Mouse (Mus musculus) ES-Bruce4 (cell line): ENCODE data around the gene Rccd1. TPM values are rescaled to one million over a fixed set of nuclear protein-coding genes. Genes with fewer than 3 reads are reported as not detected.

ENCODE experiments used
- H3K27ac ChIP-seq: 2 replicates; pipeline ENCODE4 v1.5.1; 2012; ENCODE audit warnings: low read length, inconsistent platforms; ENCODE audit not compliant: insufficient read depth
- H3K27me3 ChIP-seq: 2 replicates; pipeline ENCODE4 v1.6.1; 2012; ENCODE audit warnings: mild to moderate bottlenecking, low read length, inconsistent platforms; ENCODE audit not compliant: control insufficient read depth, poor library complexity, insufficient read depth, severe bottlenecking
- H3K36me3 ChIP-seq: 2 replicates; pipeline ENCODE4 v1.6.1; 2012; ENCODE audit warnings: inconsistent platforms, mild to moderate bottlenecking, low read length, moderate library complexity; ENCODE audit not compliant: control insufficient read depth, poor library complexity, insufficient read depth, severe bottlenecking
- H3K4me1 ChIP-seq: one replicate; pipeline ENCODE4 v1.8.1; 2011; ENCODE audit warnings: low read length; ENCODE audit not compliant: control insufficient read depth, insufficient read depth
- H3K4me3 ChIP-seq: 2 replicates; pipeline ENCODE4 v1.5.1; 2011; ENCODE audit warnings: low read depth, mild to moderate bottlenecking, low read length
- H3K9ac ChIP-seq: 2 replicates; pipeline ENCODE4 v1.6.1; 2012; ENCODE audit warnings: low read depth, mild to moderate bottlenecking, inconsistent platforms; ENCODE audit not compliant: poor library complexity, severe bottlenecking
- H3K9me3 ChIP-seq: replicated peaks from 2 replicates; pipeline ENCODE4 v1.6.1; 2012; ENCODE audit warnings: mild to moderate bottlenecking, low read length, inconsistent platforms; ENCODE audit not compliant: control insufficient read depth, poor library complexity, insufficient read depth, severe bottlenecking
- CTCF ChIP-seq: IDR thresholded peaks from one replicate; pipeline ENCODE4 v1.8.1; 2011; ENCODE audit warnings: low read depth, low read length
- EP300 ChIP-seq: IDR thresholded peaks from 2 replicates; pipeline ENCODE4 v1.6.1; 2011; ENCODE audit warnings: low read depth, low read length; ENCODE audit not compliant: insufficient read depth
- POLR2A ChIP-seq: IDR thresholded peaks from one replicate; pipeline ENCODE4 v1.8.1; 2011; ENCODE audit warnings: low read length; ENCODE audit not compliant: insufficient read depth
- polyA plus RNA-seq: library from polyadenylated mRNA; stranded (reverse); fragments of >200 nt; gene quantifications from 2 replicates; pipeline ENCODE4 v1.2.4, GENCODE M21; 2011; ENCODE audit warnings: low read depth; ENCODE audit not compliant: missing spikeins, insufficient read depth, insufficient read length

Rccd1 gene
- 16.3 and 26.5 TPM in 2 replicates for polyA plus RNA-seq

DNA sequence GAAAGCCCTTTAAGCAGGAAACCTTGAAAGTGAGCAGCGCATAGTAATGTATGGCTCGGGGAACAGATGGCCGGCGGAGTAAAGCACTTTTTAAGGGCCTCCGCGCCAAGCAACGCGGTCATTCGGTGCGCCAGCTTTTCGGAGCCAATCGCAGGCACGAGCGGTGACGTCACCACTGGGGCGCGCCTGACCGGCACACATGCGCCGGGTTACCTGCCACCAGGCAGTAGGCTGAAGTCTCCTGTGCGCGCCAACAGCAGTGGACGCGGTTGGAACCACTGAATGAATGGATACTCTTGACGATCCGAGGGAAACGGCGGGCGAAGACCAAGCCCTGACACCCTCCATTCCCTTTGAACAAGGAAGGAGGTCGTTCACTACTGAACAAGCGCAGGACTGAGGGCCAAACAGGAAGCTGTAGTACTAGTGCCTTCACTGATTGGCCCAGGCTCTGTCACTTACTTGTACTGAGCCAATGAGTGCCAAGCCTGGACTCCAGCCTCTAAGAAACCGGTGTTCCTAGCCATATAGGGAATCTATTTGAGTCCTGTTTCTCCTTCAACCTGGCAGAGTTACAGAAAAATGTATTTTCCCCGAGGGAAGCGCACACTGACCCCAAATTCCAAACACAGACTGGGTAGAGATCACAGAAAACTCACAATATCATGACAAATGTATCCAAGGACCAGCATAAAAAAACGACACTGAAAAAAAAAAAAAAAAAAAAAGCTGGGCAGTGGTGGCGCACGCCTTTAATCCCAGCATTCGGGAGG, at the start of gene Rccd1:
Gene Rccd1 (minus strand): TSS at position 412 of the 773 bp plus-strand sequence.
- no peaks in the 10 kb centered on the region for H3K27me3 ChIP-seq
- H3K9me3 ChIP-seq: no peaks in the 10 kb centered on the region
- peak within 1 kb of the TSS; percentile 54 for H3K27ac ChIP-seq
- H3K9ac ChIP-seq: peak within 1 kb of the TSS; percentile 75
- TF ChIP-seq POLR2A: peak; percentile 19
- TF ChIP-seq EP300: 0 out of 2 replicates have a peak, but pooled peaks have one; percentile 27
- TF ChIP-seq CTCF: no peak
- peak within 1 kb of the TSS; percentile 85 for H3K4me3 ChIP-seq
- H3K36me3 ChIP-seq: no peaks in the 10 kb centered on the region
- peaks cover 2% of the 10 kb centered on the region for H3K4me1 ChIP-seq

DNA sequence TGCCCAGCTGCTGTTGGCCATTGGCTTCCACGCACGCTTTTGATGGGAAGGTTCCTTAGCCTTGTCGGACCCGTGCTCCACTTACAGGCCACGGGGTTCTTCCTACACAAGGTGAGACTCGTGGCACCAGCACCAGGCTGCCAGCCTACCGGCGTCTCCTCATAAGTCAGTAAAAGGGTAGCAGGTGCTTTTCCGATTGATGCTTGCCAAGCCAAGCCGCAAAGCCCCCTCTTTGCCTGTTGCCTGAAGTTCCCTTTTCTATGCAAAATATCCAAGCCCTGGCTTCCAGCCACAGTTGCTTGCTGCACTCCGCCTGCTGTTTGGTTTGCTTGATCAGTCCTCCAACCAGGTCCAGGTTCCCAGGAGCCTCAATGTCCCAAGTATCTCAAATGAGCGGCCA, 49.6 kb upstream of the Rccd1 start:
- no peak overlapping the region for H3K27ac ChIP-seq
- no peak overlapping the region for H3K9ac ChIP-seq
- no peak for TF ChIP-seq POLR2A
- no peak for TF ChIP-seq EP300
- no peak for TF ChIP-seq CTCF
- no peaks in the 10 kb centered on the region for H3K36me3 ChIP-seq
- no peaks in the 10 kb centered on the region for H3K27me3 ChIP-seq
- H3K4me1 ChIP-seq: no peaks in the 10 kb centered on the region
- H3K9me3 ChIP-seq: no peaks in the 10 kb centered on the region
- H3K4me3 ChIP-seq: no peak overlapping the region

DNA sequence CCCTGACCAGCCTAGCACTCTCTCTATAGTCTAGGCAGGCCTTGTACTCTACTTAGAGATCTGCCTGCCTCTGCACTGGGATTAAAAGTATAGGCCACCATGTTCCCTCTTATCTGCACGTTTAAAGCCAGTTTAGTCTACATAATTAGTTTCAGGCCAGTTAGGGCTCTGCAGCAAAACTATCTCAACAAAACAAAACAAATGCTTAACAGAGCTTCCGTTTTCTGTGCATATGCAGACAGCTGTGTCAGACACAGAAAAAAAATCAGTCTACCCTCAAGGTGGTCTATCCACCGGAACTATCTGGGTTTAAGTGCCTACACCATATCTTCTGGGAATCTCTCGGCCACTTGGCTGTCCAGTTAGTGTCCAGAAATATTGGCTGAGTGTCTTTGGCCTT, 49.1 kb upstream of the Rccd1 start:
- no peaks in the 10 kb centered on the region for H3K9me3 ChIP-seq
- no peak for TF ChIP-seq POLR2A
- no peak for TF ChIP-seq CTCF
- no peak for TF ChIP-seq EP300
- H3K27ac ChIP-seq: no peak overlapping the region
- H3K4me1 ChIP-seq: no peaks in the 10 kb centered on the region
- H3K4me3 ChIP-seq: no peak overlapping the region
- no peak overlapping the region for H3K9ac ChIP-seq
- H3K27me3 ChIP-seq: no peaks in the 10 kb centered on the region
- H3K36me3 ChIP-seq: no peaks in the 10 kb centered on the region

DNA sequence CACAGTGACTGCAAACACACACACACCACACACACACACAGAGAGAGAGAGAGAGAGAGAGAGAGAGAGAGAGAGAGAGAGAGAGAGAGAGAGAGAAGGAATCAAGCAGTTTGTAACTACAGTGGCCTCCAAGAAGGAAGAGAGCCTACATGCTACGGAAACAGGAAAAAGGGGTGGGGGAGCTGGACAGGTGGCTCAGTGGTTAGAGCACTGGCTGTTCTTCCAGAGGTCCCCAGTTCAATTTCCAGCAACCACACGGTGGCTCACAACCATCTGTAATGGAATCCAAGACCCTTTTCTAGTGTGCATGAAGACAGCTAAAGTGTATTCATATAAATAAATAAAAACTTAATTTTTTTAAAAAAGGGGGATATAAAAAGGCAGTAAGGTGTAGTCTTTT, 48.4 kb upstream of the Rccd1 start:
- no peak for TF ChIP-seq CTCF
- TF ChIP-seq POLR2A: no peak
- TF ChIP-seq EP300: no peak
- H3K4me1 ChIP-seq: no peaks in the 10 kb centered on the region
- no peaks in the 10 kb centered on the region for H3K36me3 ChIP-seq
- no peaks in the 10 kb centered on the region for H3K9me3 ChIP-seq
- H3K9ac ChIP-seq: no peak overlapping the region
- H3K27ac ChIP-seq: no peak overlapping the region
- no peaks in the 10 kb centered on the region for H3K27me3 ChIP-seq
- no peak overlapping the region for H3K4me3 ChIP-seq

DNA sequence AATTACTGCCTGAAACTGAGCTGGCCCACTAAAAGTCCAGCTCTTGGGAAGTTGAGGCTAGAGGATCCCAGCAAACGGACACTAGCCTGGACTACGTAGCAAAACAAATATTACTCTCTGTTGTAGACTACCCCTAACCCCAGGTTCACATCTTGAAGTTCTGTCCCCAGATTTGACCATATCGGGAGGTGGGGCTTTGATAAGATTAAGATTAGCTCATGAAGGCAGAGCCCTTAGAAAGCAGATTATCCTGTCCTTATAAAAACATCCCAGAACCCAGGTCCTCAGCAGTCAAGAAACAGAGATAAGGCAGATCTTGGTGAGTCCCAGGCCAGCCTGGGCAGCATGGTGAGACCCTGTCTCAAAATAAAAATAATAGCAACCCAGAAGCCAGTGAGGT, 47.9 kb upstream of the Rccd1 start:
- Histone ChIP-seq H3K4me1 (no peaks in the 10 kb centered on the region), H3K9me3 (no peaks in the 10 kb centered on the region), H3K36me3 (no peaks in the 10 kb centered on the region), H3K4me3 (no peak overlapping the region), H3K27ac (no peak overlapping the region), H3K27me3 (no peaks in the 10 kb centered on the region), H3K9ac (no peak overlapping the region)
- TF ChIP-seq CTCF (no peak), POLR2A (no peak), EP300 (no peak)

DNA sequence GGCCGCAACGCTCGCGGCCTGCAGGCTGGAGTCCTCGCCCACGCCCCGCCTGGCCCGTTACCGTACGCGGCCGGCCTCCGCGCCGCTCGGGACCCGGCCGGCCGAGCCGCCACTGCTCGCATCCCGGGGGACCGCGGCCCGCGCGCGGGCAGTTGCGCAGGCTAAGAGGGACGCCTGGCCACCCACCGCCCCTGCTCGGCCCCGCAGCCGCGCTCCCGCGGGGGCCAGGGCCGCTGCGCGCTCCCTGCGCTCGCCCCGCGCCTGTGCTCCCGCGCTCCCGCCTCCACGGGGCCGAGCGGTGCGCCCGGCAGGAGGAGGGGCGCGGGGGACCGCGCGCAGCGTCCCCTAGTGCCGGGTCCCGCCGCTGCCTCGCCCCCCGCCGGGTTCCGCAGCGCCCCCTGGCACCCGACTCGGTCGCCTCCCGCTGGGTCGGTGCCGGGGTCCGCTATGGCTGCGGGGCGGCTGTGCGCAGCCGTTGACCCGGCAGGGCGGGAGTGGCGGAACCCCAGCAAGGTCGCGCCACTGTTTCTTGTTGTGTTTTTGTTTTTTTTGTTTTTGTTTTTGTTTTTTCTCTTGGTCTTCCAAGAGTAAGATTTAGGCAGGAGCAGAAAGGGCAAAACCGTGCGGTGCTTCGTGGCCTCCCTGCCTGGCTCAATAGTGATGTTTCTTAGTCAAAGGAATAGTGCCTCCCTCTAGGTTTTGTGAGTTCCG, 46.9 kb upstream of the Rccd1 start, which contains the start of gene Man2a2:
Gene Man2a2 (minus strand): TSS at position 335 of the 711 bp plus-strand sequence.
- no peaks in the 10 kb centered on the region for H3K36me3 ChIP-seq
- H3K27me3 ChIP-seq: no peaks in the 10 kb centered on the region
- peak within 1 kb of the TSS; percentile 67 for H3K4me3 ChIP-seq
- no peaks in the 10 kb centered on the region for H3K4me1 ChIP-seq
- TF ChIP-seq EP300 (no peak), CTCF (peak; percentile 71)
- H3K27ac ChIP-seq: no peak within 1 kb of the TSS
- peak within 1 kb of the TSS; percentile 91 for H3K9ac ChIP-seq
- H3K9me3 ChIP-seq: no peaks in the 10 kb centered on the region
